Mouse (Mus musculus) common myeloid progenitor, adult 5-6 weeks (primary cell): ENCODE measurements around the gene Aco1. TPM values are rescaled to one million over a fixed set of nuclear protein-coding genes. Genes with fewer than 3 reads are reported as not detected.

Source experiments
- ATAC-seq: replicated peaks from 2 replicates; pipeline ENCODE4 v1.8.0; 2016; ENCODE audit warnings: low read depth, mild to moderate bottlenecking, moderate TSS enrichment, inconsistent platforms; ENCODE audit not compliant: poor library complexity, severe bottlenecking
- total RNA-seq: library from RNA; stranded (forward); fragments of 200-1000, 187-1606 nt; gene quantifications from 2 replicates; pipeline ENCODE4 v1.2.3, GENCODE M21; 2017

The Aco1 gene
- total RNA-seq, 1 experiment from 2014 or later = 30.6 TPM

DNA sequence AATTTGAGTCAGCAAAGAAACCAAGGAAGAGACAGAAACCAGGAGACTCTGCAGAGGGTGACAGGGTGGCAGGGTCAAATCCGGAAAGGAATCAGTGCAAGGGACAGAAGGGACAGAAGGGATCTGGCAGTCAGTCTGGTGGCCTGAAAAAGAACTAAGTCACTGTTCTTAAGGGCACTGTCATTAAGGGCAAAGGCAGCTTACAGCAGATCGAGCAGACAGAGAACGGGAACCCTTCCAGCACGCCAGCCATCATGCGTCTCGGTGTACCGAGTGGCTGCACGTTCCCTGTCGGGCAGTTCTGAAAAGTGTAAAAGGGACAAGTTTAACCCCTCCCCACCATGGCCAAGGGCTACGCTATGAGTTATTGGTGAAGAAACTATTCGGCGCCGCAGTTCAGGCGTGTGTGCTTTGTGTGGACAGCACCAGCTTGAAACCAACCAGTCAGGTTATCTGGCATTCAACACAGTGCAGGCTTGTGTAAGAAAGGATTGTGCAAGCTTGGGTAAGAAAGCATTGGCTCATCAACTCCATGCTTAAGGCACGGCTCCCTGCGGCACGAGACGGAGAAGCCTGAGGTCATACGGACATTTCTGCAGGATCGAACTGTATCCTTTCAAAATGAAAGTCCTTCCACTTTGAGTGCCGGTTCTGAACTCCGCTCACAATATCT is 62.5 kb downstream of the Aco1 start:
- ATAC-seq = no peak

DNA sequence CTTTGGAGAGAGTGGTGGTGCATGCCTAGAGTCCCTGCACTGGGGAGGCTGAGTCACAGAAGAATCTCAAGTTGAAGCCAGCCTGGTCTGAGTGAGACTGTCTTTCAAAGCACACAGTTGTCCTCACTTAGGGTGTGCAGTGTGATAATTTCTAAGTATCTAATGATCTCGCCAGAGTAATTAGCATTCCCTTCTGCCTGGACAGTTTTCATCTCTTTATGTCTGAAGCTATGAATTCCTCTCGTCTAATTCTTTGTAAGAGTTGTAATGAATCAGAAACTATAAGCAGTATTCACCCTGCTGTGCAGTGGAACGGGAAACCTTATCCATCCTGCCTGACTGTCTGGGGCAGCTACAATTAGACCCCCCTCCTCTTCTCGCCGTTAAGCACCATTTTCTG is 64.8 kb downstream of the Aco1 start:
- ATAC-seq = no peak

DNA sequence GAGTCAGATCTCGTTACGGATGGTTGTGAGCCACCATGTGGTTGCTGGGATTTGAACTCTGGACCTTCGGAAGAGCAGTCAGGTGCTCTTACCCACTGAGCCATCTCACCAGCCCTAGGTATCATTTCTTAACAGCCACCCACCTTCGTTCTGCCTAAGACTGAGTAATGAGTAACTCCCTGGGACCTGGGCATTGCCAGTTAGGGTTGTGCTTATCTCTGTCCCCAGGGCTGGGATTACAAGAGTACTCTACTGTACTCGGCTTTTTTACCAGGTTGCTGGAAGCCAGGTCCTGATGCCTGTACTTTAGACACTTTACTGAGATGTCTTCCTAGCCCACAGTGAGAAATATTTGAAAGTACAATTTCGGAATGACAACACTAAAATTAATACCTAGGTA is 69.3 kb downstream of the Aco1 start:
- ATAC-seq = no peak

DNA sequence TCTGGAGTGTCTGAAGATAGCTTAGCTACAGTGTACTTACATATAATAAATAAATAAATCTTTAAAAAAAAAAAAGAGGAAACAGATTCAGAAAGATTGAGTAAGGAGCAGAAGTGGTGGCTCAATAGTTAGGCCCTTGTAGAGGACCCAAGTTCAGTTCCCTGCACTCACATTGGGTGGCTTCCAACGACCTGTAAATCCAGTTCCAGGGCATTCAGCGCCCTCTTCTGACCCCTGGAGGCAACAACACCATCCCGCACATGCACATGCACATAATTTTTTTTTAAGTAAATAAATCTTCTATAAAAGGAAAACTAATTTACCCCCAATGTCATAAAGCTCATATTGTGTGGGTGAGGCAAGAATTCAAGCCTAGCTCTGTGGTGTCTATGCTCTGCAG is 75.0 kb downstream of the Aco1 start:
- ATAC-seq = 0 out of 2 replicates have a peak, but pooled peaks have one; percentile 40

DNA sequence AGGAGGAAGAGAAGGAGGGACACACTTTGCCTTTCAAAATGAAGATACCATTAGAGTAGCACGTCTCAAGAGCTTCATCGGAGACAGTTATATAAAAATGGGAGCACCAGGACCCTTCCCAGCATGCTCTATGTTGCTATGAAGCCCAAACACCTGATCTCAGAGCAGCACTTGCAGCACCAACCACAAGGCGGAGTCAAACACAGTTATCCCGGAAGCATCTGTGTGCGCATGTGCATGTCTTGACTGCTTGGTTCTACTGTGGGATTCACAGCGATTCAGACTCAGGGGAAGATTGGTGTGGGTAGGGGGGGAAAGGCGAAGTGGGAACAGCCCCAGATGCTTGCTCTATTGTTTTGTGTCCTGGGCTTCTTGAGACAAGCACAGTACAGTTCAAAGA is 75.5 kb downstream of the Aco1 start:
- ATAC-seq = peak; percentile 89

DNA sequence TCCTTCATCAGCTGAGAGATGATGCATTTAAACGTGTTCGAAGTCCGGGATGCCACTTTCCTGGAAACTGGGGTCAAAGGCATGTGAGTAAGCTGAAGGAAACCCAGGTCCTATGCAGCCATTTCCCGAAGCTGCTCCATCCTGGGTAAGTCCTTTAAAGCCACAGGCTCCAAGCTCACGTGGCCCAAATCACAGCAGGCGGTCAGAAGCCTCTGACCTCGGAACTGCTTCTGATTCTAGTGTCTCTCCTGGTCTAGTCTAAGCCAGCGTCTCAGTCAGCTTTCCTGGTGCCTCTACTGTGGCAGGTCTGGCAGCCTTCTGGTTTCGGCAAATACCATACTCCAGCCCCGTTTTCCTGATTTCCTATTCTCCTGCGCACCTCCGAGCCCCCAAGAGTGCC is 77.6 kb downstream of the Aco1 start:
- no peak for ATAC-seq

DNA sequence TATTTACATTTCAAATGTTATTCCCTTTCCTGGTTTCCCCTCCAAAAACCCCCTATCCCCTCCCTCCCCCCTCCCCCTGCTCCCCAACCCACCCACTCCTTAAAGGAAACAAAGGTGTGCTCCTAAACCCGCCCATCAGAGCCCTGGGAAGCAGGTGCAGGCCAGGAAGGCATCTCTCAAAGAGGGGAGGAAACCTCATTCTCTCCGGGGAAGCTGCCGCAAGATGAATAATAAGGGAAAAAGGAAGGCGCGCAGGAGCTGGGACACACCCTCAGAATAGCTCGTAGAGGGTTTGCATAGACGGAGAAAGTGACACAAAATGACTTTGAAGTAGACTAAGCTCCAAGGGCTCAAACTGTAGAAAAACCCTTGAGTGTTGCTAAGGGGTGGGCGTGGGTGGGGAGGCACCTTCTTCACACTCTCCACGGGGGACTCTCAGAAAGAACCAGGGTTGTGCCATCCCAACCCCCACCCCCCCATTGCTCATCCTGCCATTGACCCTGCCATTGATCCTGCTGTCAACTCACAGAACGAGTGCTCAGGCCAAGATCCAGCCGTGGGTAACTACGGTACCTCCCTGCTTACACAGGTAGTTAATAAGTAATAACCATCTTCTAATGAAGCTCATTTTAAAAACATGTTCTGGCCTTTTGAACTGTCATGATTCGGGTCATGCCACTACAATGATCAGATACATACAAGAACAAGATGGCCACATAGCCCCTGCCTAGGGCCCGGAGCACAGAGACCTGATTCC is 78.3 kb downstream of the Aco1 start:
- ATAC-seq = no peak

DNA sequence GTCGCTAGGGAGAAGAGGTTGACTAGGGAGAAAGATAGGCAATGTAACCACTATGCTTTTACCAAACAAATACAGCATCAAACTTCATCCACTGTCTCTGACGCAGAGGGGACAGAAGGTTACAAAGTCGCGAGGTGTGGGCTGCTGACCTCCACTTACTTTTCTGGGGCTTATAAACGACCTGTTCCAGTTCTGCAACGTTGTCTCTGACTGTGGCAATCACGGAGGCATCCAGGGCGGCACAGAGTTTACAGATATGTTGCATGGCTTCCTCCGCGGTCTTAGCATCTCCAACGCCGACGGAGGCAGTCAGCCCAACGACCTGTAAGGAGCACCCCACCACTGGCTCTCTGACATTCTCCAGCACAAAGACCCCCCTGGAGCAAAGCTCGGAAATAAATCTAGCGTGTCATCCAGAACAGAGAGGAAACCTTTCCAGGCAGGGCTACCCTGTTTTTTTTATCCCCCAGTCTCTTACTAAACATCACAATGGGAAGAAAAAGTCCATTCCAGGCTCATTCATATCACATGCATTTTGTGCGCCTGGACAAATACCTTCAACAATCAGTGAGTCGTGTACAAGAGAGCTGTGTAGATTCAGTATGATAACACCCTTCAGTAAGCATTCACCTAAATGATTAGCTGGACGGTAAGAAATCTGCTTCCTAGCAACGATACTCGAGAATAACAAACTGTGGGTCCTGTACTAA is 79.2 kb downstream of the Aco1 start:
- ATAC-seq = no peak

DNA sequence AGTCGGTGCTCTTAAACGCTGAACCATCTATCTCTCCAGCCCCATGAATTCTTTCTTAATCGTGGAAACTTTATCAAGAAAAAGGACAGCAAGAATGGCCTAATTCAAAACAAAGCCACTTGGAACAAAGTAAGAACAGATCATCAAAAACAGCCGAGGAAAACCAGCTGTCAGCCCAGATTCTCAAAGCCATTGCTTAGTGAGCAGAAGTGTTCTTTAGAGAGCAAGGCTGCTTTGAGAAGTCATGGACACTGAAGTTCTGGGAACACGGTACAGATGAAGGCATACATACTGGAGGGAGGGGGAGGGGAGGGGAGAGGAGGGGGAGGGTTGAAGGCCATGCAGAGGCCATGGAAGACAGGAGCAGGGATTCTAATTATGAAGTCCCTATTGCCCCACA is 83.2 kb downstream of the Aco1 start:
- ATAC-seq = no peak

DNA sequence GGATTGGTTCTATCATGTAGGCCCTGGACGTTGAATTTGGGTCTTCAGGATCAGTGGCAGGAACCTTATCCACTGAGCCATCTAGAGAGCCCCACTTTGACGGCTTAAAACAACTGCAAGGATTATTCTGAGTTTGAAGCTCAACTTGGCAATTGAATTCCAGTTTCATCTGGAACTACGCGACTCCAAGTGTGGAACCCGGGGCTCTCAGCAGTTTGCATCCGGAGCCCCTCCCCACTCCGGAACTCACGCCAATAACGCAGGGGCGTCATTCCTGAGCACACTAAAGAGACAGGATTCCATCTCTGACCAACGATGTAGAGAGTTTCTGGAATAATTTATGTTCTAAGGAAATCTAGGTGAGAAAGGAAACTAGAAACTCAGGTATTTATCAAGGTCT is 84.2 kb downstream of the Aco1 start:
- no peak for ATAC-seq

DNA sequence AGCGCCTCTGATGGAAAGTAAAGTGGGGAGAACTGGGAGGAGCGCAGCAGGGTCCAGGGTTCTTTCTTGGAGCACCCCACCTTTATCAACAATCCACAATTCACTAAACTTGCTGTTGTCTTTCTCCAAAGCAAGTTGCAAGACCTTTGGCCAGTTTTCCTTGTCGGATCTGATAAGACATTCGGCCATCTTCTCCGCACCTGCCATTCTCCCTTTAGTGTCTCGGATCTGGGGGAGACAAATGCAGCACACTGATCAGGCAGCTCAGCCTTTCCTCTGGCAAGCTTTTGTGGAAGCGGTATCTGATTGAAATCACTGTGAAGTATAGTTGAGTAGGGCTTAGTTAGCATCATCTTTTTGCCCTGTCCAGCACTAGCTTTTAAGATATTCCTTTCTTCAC is 85.0 kb downstream of the Aco1 start:
- no peak for ATAC-seq

DNA sequence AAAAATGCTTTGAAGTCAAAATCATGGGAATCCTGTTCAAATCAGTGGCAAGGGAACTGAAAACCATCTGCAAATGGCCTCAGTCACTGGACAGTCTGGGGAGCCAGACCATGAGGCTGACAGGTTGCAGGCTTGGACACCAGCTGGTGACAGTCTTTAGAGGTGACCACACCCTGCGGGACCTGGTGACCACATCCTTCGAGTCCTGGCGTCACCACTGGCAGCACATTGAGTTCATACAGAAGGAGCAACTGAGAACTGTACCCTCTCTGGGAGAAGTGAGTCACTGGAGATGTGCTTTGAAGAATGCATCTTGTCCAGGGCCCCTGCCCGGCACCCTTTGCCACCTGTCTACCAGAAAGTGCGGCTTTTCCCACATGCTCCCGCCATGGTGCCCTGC is 86.8 kb downstream of the Aco1 start:
- no peak for ATAC-seq

DNA sequence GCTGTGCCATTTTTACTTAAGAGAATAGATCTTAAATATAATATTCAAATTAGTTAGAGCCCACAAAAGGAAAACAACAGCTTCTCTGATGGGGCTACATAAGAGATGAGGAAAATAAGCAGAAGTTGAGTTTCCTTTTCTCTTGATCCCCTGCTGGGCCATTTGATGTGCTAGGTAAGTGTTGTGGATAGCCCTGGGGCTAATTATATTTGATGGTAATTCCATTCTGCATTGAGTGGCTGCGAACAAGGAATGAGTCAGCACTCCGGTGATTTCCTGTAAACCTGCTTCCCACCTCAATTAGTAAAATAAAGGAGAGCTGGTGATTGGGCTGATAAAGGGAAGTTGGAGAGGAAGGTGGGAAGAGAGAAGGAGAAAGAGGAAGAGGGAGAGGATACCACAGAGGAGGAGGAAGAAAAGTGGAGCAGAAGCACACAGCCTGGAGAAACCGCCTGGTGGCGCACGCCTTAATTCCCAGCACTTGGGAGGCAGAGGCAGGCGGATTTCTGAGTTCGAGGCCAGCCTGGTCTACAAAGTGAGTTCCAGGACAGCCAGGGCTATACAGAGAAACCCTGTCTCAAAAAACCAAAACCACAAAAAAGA is 90.3 kb downstream of the Aco1 start:
- peak; percentile 80 for ATAC-seq

DNA sequence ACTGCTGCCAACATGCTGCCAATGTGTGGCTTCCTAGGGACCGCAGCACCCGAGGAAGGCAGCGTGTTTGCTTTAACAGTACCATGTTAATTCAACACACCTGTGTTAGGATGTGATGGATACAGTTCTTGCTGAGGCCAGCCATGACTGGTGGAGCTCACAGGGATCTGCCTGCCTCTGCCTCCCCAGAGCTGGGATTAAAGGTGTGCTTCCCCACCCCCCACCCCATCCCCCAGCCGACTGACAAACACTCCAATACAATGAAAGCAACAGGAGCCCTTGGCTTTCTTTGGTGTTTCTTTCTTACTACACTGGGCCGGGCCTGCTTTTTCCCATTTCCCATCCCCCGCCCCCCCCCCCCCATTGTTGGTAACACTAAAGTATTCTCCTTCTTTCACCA is 91.4 kb downstream of the Aco1 start:
- no peak for ATAC-seq

DNA sequence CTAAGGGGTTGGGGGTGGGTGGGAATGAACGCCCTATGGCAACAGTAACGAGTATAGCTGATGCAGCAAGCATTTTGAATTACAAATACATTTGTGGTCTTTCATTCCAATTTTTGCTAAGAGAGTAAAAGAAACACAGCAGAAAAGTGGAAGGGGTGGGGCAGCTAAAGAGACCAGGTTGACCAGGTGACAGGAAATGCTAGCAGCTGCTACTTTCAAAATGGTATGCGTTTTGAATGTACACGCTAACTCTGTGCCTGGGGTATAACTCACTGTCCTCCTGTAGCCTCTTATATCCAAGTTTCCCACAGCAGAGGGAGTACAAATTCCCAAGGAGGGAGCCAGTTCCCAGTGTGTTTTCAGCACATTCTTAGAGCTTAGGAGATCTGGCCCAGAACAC is 93.9 kb downstream of the Aco1 start:
- no peak for ATAC-seq

DNA sequence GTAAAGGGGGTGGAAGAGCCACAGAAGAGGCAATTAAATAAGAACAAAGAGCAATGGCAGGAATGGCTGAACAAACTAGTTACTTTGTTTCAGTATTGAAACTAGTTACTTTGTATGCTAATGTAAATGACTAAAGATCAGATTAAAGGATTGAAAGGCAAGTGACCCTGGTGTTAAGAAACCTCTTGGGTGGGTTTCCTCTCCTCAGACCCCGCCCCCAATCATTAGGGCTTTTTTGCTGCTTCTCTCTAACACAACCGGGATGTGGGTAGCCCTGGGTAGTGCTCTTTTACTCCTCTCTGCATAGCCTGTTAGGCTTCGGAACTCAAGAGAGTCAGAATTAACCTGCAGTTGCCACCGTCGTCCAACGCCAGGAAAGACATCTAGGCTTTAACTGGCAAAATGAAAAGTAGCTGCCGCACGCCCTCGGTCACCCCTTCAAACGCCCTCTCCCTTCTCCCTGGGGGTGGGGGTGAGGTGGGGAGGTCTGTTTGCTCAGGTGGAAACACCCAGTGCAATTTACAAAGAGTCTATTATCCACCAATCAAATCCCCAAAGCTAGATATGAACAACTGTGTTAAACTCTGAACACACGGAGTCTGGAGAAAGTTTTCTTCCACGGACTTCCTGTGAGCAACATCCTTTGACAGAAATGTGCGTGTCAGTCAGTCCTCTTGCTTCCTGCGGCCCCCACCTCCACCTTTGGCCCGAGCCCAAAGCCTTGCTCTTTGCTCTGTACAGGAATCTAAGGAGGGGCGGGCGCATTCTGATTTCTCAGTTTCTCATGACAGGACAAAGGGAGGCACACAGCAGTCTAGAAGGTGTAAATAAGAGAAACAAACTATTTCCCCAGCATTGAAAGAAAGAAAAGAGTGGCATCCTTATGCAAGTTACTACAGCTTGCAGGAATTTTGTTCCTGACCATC is 95.9 kb downstream of the Aco1 start:
- ATAC-seq = peak; percentile 59

DNA sequence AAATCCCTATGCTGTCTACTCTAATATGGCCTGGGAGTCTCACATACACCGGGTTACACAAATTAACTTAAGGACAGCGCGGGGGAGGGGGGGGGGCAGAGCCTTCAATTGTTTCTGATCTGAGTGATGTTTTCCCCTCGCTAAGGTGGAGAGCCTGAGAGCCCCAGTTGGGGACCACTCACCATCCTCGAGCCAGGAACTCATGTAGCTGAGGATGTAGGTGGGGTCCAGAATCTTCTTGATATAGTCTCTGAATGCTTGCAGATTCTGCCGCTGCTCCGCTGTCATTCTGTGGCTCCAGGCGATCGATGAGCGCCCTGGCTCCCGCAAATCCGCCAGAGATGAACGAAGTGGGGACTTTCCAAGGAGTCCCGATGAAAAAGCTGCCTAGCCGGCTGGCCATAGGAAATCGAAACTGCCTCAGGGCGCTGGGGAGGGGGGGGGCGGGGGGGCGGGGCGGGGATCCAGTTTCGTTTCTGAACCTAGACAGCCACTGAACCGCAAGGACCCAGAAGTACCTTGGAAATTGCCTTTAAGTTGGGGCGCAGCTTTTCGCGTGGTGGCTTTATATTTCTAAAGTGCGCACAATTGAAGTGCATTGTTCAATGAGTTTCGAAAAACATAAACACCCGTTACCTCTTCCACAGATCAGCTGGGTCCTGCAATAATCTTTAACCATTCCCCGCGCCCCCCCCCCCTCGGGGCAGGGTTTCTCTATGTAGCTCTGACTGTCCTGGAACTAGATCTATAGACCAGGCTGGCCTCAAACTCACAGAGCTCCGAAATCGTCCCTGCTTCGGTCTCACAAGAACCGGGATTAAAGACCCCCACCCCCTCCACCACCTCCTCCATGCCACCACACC is 96.8 kb downstream of the Aco1 start, which contains the start of gene Ddx58:
Ddx58 (minus strand) TSS at position 420 of the 863 bp plus-strand sequence.
- ATAC-seq = peak; percentile 43

DNA sequence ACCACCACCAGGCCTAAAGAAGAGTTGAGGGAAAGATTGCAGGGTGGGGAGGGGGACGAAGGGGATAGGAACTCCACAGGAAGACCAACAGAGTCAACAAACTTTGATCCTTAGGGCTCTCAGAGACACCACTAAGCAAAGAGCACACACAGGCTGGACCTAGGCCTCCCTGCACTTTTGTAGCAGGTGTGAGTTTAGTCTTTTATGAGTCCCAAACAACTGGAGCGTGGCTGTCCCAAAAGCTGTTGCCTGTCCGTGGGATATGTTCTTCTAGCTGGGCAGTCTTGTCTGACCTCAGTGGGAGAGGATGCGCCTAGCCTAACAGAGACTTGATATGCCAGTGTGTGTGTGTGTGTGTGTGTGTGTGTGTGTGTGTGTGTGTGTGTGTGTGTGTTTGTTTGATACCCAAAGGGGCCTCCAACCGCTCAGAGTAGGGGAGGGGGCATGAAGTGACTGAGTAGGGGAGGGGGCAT is 97.4 kb downstream of the Aco1 start:
- no peak for ATAC-seq

DNA sequence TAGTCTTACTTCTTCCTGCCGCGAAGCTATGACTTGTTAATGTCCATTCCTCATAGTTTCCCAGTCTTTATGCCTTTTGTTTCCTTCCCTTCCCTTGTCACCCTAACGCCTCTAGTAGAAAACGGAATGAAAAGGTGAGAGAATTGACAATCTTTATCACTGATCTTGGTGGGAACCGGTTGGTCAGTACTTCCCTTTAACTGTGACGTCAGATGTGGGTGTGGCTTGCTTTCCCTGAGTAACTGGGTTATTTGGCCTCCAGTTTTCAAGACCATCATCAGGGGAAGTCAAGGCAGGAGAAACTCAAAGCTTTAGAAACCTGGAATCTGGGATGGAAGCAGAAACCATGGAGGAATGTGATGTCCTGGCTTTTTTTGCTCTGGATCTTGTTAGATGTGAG is 99.0 kb downstream of the Aco1 start:
- ATAC-seq = no peak
